Mouse (Mus musculus): ENCODE data around the gene Rpl21. TPM values are rescaled to one million over a fixed set of nuclear protein-coding genes. Genes with fewer than 3 reads are reported as not detected.

Rpl21 gene
- polyA plus RNA-seq, 1 experiment from 2014 or later, result 754 TPM

- 1% methylated on average over 77 of the region's 83 CpGs for WGBS
- H3K4me3 ChIP-seq (ENCODE audit: low read depth, low read length), result peak overlapping the region; percentile 93
- H3K9me3 ChIP-seq (ENCODE audit: control insufficient read depth, low read depth, low read length), result no peaks in the 10 kb centered on the region
- H3K36me3 ChIP-seq (ENCODE audit: control insufficient read depth, insufficient read depth, low read length), result no peaks in the 10 kb centered on the region
- peaks cover 28% of the 10 kb centered on the region; the same call in 1 of the 2 replicates for H3K4me1 ChIP-seq (ENCODE audit: control insufficient read depth, insufficient read depth, low read length)
- peak overlapping the region; percentile 74 for H3K4me2 ChIP-seq (replicated peaks; ENCODE audit: low read depth, low read length)
- H3K9ac ChIP-seq (replicated peaks; ENCODE audit: low read depth, low read length), result peak overlapping the region; percentile 94
- H3K27ac ChIP-seq (ENCODE audit: low read length), result peak overlapping the region; percentile 90
- peak; percentile 36 for ATAC-seq (ENCODE audit: insufficient number of reproducible peaks, insufficient read depth, low FRiP score, low read depth)
- H3K27me3 ChIP-seq (ENCODE audit: control insufficient read depth, insufficient read depth, low read length), result no peaks in the 10 kb centered on the region
Observed at GRCm38 (mm10) chr5:146794084-146794852, 38.4 kb upstream of the Rpl21 start.

- peak within 1 kb of the TSS; percentile 94 for H3K9ac ChIP-seq (replicated peaks; ENCODE audit: low read depth, low read length)
- ATAC-seq (ENCODE audit: insufficient number of reproducible peaks, insufficient read depth, low FRiP score, low read depth), result peak; percentile 97
- H3K9me3 ChIP-seq (ENCODE audit: control insufficient read depth, low read depth, low read length), result no peaks in the 10 kb centered on the region
- peak within 1 kb of the TSS; percentile 93 for H3K4me3 ChIP-seq (ENCODE audit: low read depth, low read length)
- WGBS, result under 1% methylated on average over 34 of the region's 51 CpGs
- peak within 1 kb of the TSS; percentile 74 for H3K4me2 ChIP-seq (replicated peaks; ENCODE audit: low read depth, low read length)
- no peaks in the 10 kb centered on the region for H3K36me3 ChIP-seq (ENCODE audit: control insufficient read depth, insufficient read depth, low read length)
- H3K27ac ChIP-seq (ENCODE audit: low read length), result peak within 1 kb of the TSS; percentile 90
- no peaks in the 10 kb centered on the region for H3K27me3 ChIP-seq (ENCODE audit: control insufficient read depth, insufficient read depth, low read length)
- peaks cover 22% of the 10 kb centered on the region; the same call in 1 of the 2 replicates for H3K4me1 ChIP-seq (ENCODE audit: control insufficient read depth, insufficient read depth, low read length)
Observed at GRCm38 (mm10) chr5:146794853-146795252, 37.8 kb upstream of the Rpl21 start, which contains the start of gene Usp12. Gene Usp12, minus strand, starts transcription at chr5:146795006.

- no peak for ATAC-seq (ENCODE audit: insufficient number of reproducible peaks, insufficient read depth, low FRiP score, low read depth)
- H3K4me3 ChIP-seq (ENCODE audit: low read depth, low read length), result no peak overlapping the region
- WGBS, result 73% methylated on average over 13 of the region's 13 CpGs
Observed at GRCm38 (mm10) chr5:146795728-146796127, 37.0 kb upstream of the Rpl21 start.

GRCm38 (mm10) chr5:146798031-146798430 lies 34.7 kb upstream of the Rpl21 start:
- WGBS, result 56% methylated on average over 9 of the region's 9 CpGs
- H3K9me3 ChIP-seq (ENCODE audit: control insufficient read depth, low read depth, low read length), result no peaks in the 10 kb centered on the region
- H3K4me1 ChIP-seq (ENCODE audit: control insufficient read depth, insufficient read depth, low read length), result 0 out of 2 replicates have a peak, but pooled peaks cover under 1% of the 10 kb centered on the region
- no peak for ATAC-seq (ENCODE audit: insufficient number of reproducible peaks, insufficient read depth, low FRiP score, low read depth)
- H3K4me3 ChIP-seq (ENCODE audit: low read depth, low read length), result no peak overlapping the region
- no peak overlapping the region for H3K4me2 ChIP-seq (replicated peaks; ENCODE audit: low read depth, low read length)
- H3K27me3 ChIP-seq (ENCODE audit: control insufficient read depth, insufficient read depth, low read length), result no peaks in the 10 kb centered on the region
- no peaks in the 10 kb centered on the region for H3K36me3 ChIP-seq (ENCODE audit: control insufficient read depth, insufficient read depth, low read length)
- no peak overlapping the region for H3K9ac ChIP-seq (replicated peaks; ENCODE audit: low read depth, low read length)
- H3K27ac ChIP-seq (ENCODE audit: low read length), result no peak overlapping the region

More at GRCm38 (mm10) chr5:146795728-146796127, 37.0 kb upstream of the Rpl21 start:
- Histone ChIP-seq H3K9ac (replicated peaks; ENCODE audit: low read depth, low read length) (no peak overlapping the region), H3K36me3 (ENCODE audit: control insufficient read depth, insufficient read depth, low read length) (no peaks in the 10 kb centered on the region), H3K27ac (ENCODE audit: low read length) (no peak overlapping the region), H3K4me2 (replicated peaks; ENCODE audit: low read depth, low read length) (no peak overlapping the region), H3K9me3 (ENCODE audit: control insufficient read depth, low read depth, low read length) (no peaks in the 10 kb centered on the region), H3K27me3 (ENCODE audit: control insufficient read depth, insufficient read depth, low read length) (no peaks in the 10 kb centered on the region), H3K4me1 (ENCODE audit: control insufficient read depth, insufficient read depth, low read length) (peaks cover 18% of the 10 kb centered on the region; the same call in 1 of the 2 replicates)

- H3K27me3 ChIP-seq (ENCODE audit: control insufficient read depth, insufficient read depth, low read length), result no peaks in the 10 kb centered on the region
- no peak overlapping the region for H3K9ac ChIP-seq (replicated peaks; ENCODE audit: low read depth, low read length)
- no peak for ATAC-seq (ENCODE audit: insufficient number of reproducible peaks, insufficient read depth, low FRiP score, low read depth)
- H3K9me3 ChIP-seq (ENCODE audit: control insufficient read depth, low read depth, low read length), result no peaks in the 10 kb centered on the region
- H3K4me1 ChIP-seq (ENCODE audit: control insufficient read depth, insufficient read depth, low read length), result no peaks in the 10 kb centered on the region
- no peak overlapping the region for H3K27ac ChIP-seq (ENCODE audit: low read length)
- 75% methylated on average over 8 of the region's 8 CpGs for WGBS
- no peak overlapping the region for H3K4me3 ChIP-seq (ENCODE audit: low read depth, low read length)
- no peaks in the 10 kb centered on the region for H3K36me3 ChIP-seq (ENCODE audit: control insufficient read depth, insufficient read depth, low read length)
- H3K4me2 ChIP-seq (replicated peaks; ENCODE audit: low read depth, low read length), result no peak overlapping the region
Observed at GRCm38 (mm10) chr5:146806004-146806430, 26.7 kb upstream of the Rpl21 start.

GRCm38 (mm10) chr5:146809951-146810350 lies 22.7 kb upstream of the Rpl21 start:
- H3K27ac ChIP-seq (ENCODE audit: low read length), result no peak overlapping the region
- 66% methylated on average over 5 of the region's 5 CpGs for WGBS
- H3K27me3 ChIP-seq (ENCODE audit: control insufficient read depth, insufficient read depth, low read length), result no peaks in the 10 kb centered on the region
- no peaks in the 10 kb centered on the region for H3K36me3 ChIP-seq (ENCODE audit: control insufficient read depth, insufficient read depth, low read length)
- no peak overlapping the region for H3K9ac ChIP-seq (replicated peaks; ENCODE audit: low read depth, low read length)
- H3K4me3 ChIP-seq (ENCODE audit: low read depth, low read length), result no peak overlapping the region
- no peaks in the 10 kb centered on the region for H3K4me1 ChIP-seq (ENCODE audit: control insufficient read depth, insufficient read depth, low read length)
- H3K4me2 ChIP-seq (replicated peaks; ENCODE audit: low read depth, low read length), result no peak overlapping the region
- no peak for ATAC-seq (ENCODE audit: insufficient number of reproducible peaks, insufficient read depth, low FRiP score, low read depth)
- no peaks in the 10 kb centered on the region for H3K9me3 ChIP-seq (ENCODE audit: control insufficient read depth, low read depth, low read length)

GRCm38 (mm10) chr5:146812866-146813265 lies 19.8 kb upstream of the Rpl21 start:
- no peak for ATAC-seq (ENCODE audit: insufficient number of reproducible peaks, insufficient read depth, low FRiP score, low read depth)
- H3K4me2 ChIP-seq (replicated peaks; ENCODE audit: low read depth, low read length), result no peak overlapping the region
- 93% methylated on average over 5 of the region's 5 CpGs for WGBS
- no peaks in the 10 kb centered on the region for H3K36me3 ChIP-seq (ENCODE audit: control insufficient read depth, insufficient read depth, low read length)
- H3K27ac ChIP-seq (ENCODE audit: low read length), result no peak overlapping the region
- no peak overlapping the region for H3K4me3 ChIP-seq (ENCODE audit: low read depth, low read length)
- H3K9ac ChIP-seq (replicated peaks; ENCODE audit: low read depth, low read length), result no peak overlapping the region
- no peaks in the 10 kb centered on the region for H3K4me1 ChIP-seq (ENCODE audit: control insufficient read depth, insufficient read depth, low read length)
- H3K27me3 ChIP-seq (ENCODE audit: control insufficient read depth, insufficient read depth, low read length), result no peaks in the 10 kb centered on the region
- H3K9me3 ChIP-seq (ENCODE audit: control insufficient read depth, low read depth, low read length), result no peaks in the 10 kb centered on the region

GRCm38 (mm10) chr5:146813421-146813820 lies 19.3 kb upstream of the Rpl21 start:
- 91% methylated on average over 4 of the region's 4 CpGs for WGBS
- ATAC-seq (ENCODE audit: insufficient number of reproducible peaks, insufficient read depth, low FRiP score, low read depth), result no peak

More at GRCm38 (mm10) chr5:146813421-146813820, 19.3 kb upstream of the Rpl21 start:
- no peaks in the 10 kb centered on the region for H3K36me3 ChIP-seq (ENCODE audit: control insufficient read depth, insufficient read depth, low read length)
- H3K9me3 ChIP-seq (ENCODE audit: control insufficient read depth, low read depth, low read length), result no peaks in the 10 kb centered on the region
- no peak overlapping the region for H3K4me2 ChIP-seq (replicated peaks; ENCODE audit: low read depth, low read length)
- no peaks in the 10 kb centered on the region for H3K27me3 ChIP-seq (ENCODE audit: control insufficient read depth, insufficient read depth, low read length)
- H3K4me3 ChIP-seq (ENCODE audit: low read depth, low read length), result no peak overlapping the region
- H3K27ac ChIP-seq (ENCODE audit: low read length), result no peak overlapping the region
- H3K9ac ChIP-seq (replicated peaks; ENCODE audit: low read depth, low read length), result no peak overlapping the region
- no peaks in the 10 kb centered on the region for H3K4me1 ChIP-seq (ENCODE audit: control insufficient read depth, insufficient read depth, low read length)
